Mouse (Mus musculus) kidney, postnatal 0 days (tissue): ENCODE measurements around the gene Slc12a6. TPM values are rescaled to one million over a fixed set of nuclear protein-coding genes. Genes with fewer than 3 reads are reported as not detected.

Experiments
- ATAC-seq: fragments of 200-750 bp; cut with Nextera tagmentation; replicated peaks from 2 replicates; pipeline ENCODE4 v1.8.0; 2017; ENCODE audit warnings: low read depth, moderate number of reproducible peaks, moderate TSS enrichment, moderate library complexity; ENCODE audit not compliant: low FRiP score
- DNase-seq: peaks from one replicate; pipeline ENCODE4 v3.0.0-alpha.2; 2016; ENCODE audit warnings: low spot score
- H3K27ac ChIP-seq: fragments of 300-500 bp; sonication (generic); 2 replicates; pipeline ENCODE4 v1.5.1; 2014; ENCODE audit warnings: mild to moderate bottlenecking
- H3K27me3 ChIP-seq: fragments of 300-500 bp; sonication (generic); 2 replicates; pipeline ENCODE4 v1.6.1; 2014; ENCODE audit warnings: low read length, mixed read lengths; ENCODE audit not compliant: insufficient read depth
- H3K36me3 ChIP-seq: fragments of 300-500 bp; sonication (generic); 2 replicates; pipeline ENCODE4 v1.6.1; 2014; ENCODE audit warnings: low read length, mixed read lengths; ENCODE audit not compliant: insufficient read depth
- H3K4me1 ChIP-seq: fragments of 300-500 bp; sonication (generic); replicated peaks from 2 replicates; pipeline ENCODE4 v1.6.1; 2014; ENCODE audit warnings: antibody characterized with exemption, low read length, mixed read lengths; ENCODE audit not compliant: insufficient read depth
- H3K4me2 ChIP-seq: fragments of 300-500 bp; sonication (generic); 2 replicates; pipeline ENCODE4 v1.6.1; 2014; ENCODE audit warnings: mild to moderate bottlenecking, low read length, moderate library complexity, mixed read lengths
- H3K4me3 ChIP-seq: fragments of 300-500 bp; sonication (generic); replicated peaks from 2 replicates; pipeline ENCODE4 v1.5.1; 2014; ENCODE audit warnings: low read depth, low read length
- H3K9ac ChIP-seq: fragments of 300-500 bp; sonication (generic); 2 replicates; pipeline ENCODE4 v1.6.1; 2014; ENCODE audit warnings: low read depth, low read length
- H3K9me3 ChIP-seq: fragments of 300-500 bp; sonication (generic); replicated peaks from 2 replicates; pipeline ENCODE4 v1.6.1; 2016; ENCODE audit warnings: low read length, inconsistent platforms, mixed read lengths
- CTCF ChIP-seq: IDR thresholded peaks from 2 replicates; pipeline ENCODE4 v1.5.1; 2016; ENCODE audit warnings: antibody characterized with exemption, low read depth, mild to moderate bottlenecking, moderate library complexity
- WGBS: fragments of 180-500 bp; shearing (Covaris S2); extraction: QIAGEN DNeasy Blood & Tissue Kit; methylation state at CpG from one replicate; pipeline ENCODE4 v1.1.7; 2014; 5-methylcytosine and 5-hydroxymethylcytosine counted together
- polyA plus RNA-seq: library from polyadenylated mRNA; unstranded; fragments of >200 nt; fragmentation: Nextera tagmentation; extraction: Ambion mirVana; gene quantifications from 2 replicates; pipeline ENCODE4 v1.2.1, GENCODE M21; 2015

Slc12a6 gene
- 7.8 and 8.7 TPM in 2 replicates for polyA plus RNA-seq

DNA sequence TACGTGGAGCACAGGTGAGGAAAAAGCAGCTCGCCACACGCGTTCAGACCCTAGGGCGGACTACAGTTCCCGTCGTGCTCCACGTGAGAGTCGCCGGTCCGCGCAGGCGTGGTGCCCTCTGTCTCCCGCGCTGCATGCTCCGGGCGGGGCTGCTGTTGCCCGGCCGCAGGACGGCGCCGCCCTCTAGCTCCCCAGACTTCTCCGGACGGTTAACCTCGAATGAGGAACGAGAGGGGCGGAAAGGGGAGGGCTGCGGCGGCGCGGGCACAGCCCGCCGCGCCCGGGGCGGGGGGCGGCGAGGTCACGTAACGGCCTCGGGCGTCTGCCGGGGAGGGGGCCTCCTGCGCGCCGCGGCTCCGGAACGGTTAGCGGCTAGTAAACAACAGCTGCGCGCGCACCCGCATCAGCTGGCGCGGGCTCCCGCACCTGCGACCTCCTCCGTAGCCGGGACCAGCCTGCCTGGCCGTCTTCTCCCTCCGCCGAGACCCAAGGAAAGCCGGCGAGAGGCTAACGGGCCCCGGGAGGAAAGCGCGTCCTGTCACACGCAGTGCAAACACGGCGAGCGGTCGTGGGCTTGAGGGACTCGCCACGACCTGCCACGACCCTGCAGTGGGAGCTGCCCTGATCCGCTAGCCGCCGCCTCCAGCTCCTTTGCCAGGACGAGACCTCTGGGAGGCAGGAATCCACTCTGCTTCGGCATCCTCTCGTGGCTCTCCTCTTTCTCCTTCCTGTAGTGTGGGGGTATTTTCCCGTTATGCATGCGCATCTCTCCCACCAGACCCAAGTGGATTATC lies at the start of gene Slc12a6:
Gene Slc12a6 (plus strand): TSS at position 378 of the 794 bp plus-strand sequence.
- WGBS, result under 1% methylated on average over 72 of the region's 85 CpGs
- Histone ChIP-seq H3K27ac (peak within 1 kb of the TSS; percentile 91), H3K4me1 (peaks cover 14% of the 10 kb centered on the region; the same call in 1 of the 2 replicates), H3K27me3 (no peaks in the 10 kb centered on the region), H3K4me2 (peak within 1 kb of the TSS; percentile 81), H3K9ac (peak within 1 kb of the TSS; percentile 85), H3K9me3 (no peaks in the 10 kb centered on the region), H3K4me3 (peak within 1 kb of the TSS; percentile 84), H3K36me3 (no peaks in the 10 kb centered on the region)
- ATAC-seq (peak; percentile 95), DNase-seq (peak; percentile 96)
- TF ChIP-seq CTCF, result peak; percentile 43; the same call in 1 of the 2 replicates

- H3K36me3 ChIP-seq, result no peaks in the 10 kb centered on the region
- H3K27me3 ChIP-seq, result no peaks in the 10 kb centered on the region
- TF ChIP-seq CTCF, result peak; percentile 73
- ATAC-seq (no peak), DNase-seq (peak; percentile 75)
- H3K27ac ChIP-seq, result no peak overlapping the region
- H3K9me3 ChIP-seq, result no peaks in the 10 kb centered on the region
- no peak overlapping the region for H3K9ac ChIP-seq
- no peak overlapping the region for H3K4me3 ChIP-seq
- WGBS, result 4% methylated on average over 1 of the region's 1 CpGs
- no peaks in the 10 kb centered on the region for H3K4me1 ChIP-seq
- H3K4me2 ChIP-seq, result no peak overlapping the region
Observed at GRCm38 (mm10) chr2:112215977-112216376, 49.6 kb upstream of the Slc12a6 start.

DNA sequence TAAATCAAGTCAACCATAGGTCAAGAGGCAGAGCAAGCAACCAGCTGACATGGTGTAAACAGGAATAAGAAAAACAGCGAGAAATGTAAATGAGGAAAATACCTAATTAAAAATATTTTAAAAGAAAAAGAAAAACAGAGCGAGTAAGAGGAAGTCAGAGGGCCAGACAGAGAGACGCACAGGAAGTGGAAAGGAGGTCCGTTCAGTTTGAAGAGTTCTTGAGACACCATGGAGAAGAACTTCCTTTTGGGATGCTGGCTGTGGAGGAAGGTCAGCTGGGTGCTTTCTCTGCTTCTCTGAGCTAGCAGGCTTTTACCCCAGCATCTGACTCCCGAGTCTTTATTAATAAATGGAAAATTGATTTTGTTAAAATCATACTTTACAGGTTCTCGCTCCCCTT lies 48.0 kb upstream of the Slc12a6 start:
- Histone ChIP-seq H3K4me3 (no peak overlapping the region), H3K4me1 (no peaks in the 10 kb centered on the region), H3K9me3 (no peaks in the 10 kb centered on the region), H3K9ac (no peak overlapping the region), H3K27me3 (no peaks in the 10 kb centered on the region), H3K27ac (no peak overlapping the region), H3K4me2 (no peak overlapping the region), H3K36me3 (no peaks in the 10 kb centered on the region)
- no peak for TF ChIP-seq CTCF
- DNase-seq (no peak), ATAC-seq (no peak)
- WGBS, result 77% methylated on average over 6 of the region's 6 CpGs

DNA sequence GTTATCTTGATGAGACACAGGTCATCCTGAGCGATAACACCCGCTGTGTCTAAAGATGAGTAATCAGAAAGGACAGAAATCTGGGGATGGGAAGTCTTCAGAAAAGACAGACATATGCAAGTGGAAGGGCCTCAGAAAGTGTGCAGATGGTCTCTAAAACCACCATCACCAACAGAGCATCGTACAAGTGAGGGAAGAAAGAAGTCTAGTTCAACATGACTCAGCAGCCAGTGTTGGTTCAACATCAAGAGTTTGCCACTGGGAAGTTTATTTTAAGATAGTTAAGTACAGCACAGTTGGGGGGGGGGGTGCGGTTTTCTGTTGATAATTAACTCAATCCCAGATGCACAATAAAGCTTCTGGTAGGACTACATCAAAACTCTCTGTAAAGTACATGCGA lies 44.7 kb upstream of the Slc12a6 start:
- H3K27ac ChIP-seq, result no peak overlapping the region
- H3K9ac ChIP-seq, result no peak overlapping the region
- no peak for ATAC-seq
- H3K36me3 ChIP-seq, result no peaks in the 10 kb centered on the region
- no peak overlapping the region for H3K4me3 ChIP-seq
- TF ChIP-seq CTCF, result no peak
- no peaks in the 10 kb centered on the region for H3K27me3 ChIP-seq
- H3K4me1 ChIP-seq, result no peaks in the 10 kb centered on the region
- WGBS, result 81% methylated on average over 5 of the region's 5 CpGs
- no peak overlapping the region for H3K4me2 ChIP-seq
- DNase-seq, result no peak
- H3K9me3 ChIP-seq, result no peaks in the 10 kb centered on the region

GRCm38 (mm10) chr2:112222607-112223006 lies 43.0 kb upstream of the Slc12a6 start:
- Histone ChIP-seq H3K4me1 (no peaks in the 10 kb centered on the region), H3K9me3 (no peaks in the 10 kb centered on the region), H3K27me3 (no peaks in the 10 kb centered on the region), H3K9ac (no peak overlapping the region), H3K4me3 (no peak overlapping the region), H3K27ac (no peak overlapping the region), H3K4me2 (no peak overlapping the region), H3K36me3 (no peaks in the 10 kb centered on the region)
- 69% methylated on average over 5 of the region's 5 CpGs for WGBS
- no peak for DNase-seq
- no peak for ATAC-seq
- TF ChIP-seq CTCF, result no peak

DNA sequence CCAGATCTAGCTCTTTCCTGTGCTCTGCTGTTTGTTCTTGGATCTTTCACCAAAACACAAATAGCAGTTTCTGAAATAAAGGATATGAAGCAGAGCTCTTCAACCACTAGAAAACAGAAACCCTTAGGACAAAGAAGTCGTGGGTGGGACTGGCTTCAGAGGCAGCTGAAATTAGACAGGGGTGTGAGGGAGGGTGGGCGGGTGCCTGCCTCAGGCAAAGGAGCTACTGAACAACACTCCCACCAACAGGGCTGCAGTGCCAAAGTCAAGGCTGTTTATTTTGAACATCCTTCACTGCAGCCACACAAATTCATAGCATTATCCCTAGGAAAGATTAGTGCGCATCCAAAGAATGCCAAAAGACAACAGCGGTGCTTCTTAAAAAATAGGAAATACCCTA lies 41.3 kb upstream of the Slc12a6 start:
- Histone ChIP-seq H3K9ac (no peak overlapping the region), H3K9me3 (no peaks in the 10 kb centered on the region), H3K27ac (no peak overlapping the region), H3K4me3 (no peak overlapping the region), H3K27me3 (no peaks in the 10 kb centered on the region), H3K4me2 (no peak overlapping the region), H3K4me1 (no peaks in the 10 kb centered on the region), H3K36me3 (no peaks in the 10 kb centered on the region)
- TF ChIP-seq CTCF, result no peak
- WGBS, result 57% methylated on average over 4 of the region's 4 CpGs
- no peak for ATAC-seq
- no peak for DNase-seq
